Mouse (Mus musculus) thymus, postnatal 36 days (tissue): ENCODE results near the gene Gm10358.
"Not testable (repeated sequence)": the region's sequence is repeated elsewhere in the genome, so short reads cannot be mapped to it uniquely, and the experiment has no call there.

Source experiments
- DNase-seq, 2 experiments: peaks; one replicate each; pipeline ENCODE4 v3.0.0; 2022; ENCODE audit warnings: mixed read lengths in 2 of 2

The Gm10358 gene

GRCm38 (mm10) chr8:75406489-75406888 is at the start of gene Gm10358:
TSS of gene Gm10358 (minus strand) at chr8:75406589.
- no peak for DNase-seq

GRCm38 (mm10) chr8:75448394-75448793 is 42.0 kb upstream of the Gm10358 start, which contains the start of gene Iqcm:
TSS of gene Iqcm (plus strand) at chr8:75448694.
- no peak for DNase-seq

- not testable (repeated sequence) for DNase-seq
Measured at GRCm38 (mm10) chr8:75415696-75416095, 9.3 kb upstream of the Gm10358 start.

GRCm38 (mm10) chr8:75384770-75385290 is 21.6 kb downstream of the Gm10358 start:
- no peak for DNase-seq

GRCm38 (mm10) chr8:75375530-75376123 is 30.8 kb downstream of the Gm10358 start:
- no peak for DNase-seq

GRCm38 (mm10) chr8:75372006-75372405 is 34.4 kb downstream of the Gm10358 start:
- DNase-seq, result no peak
